Mouse (Mus musculus) embryo, embryonic 10.5 days (tissue): ENCODE measurements at regions not wholly inside any gene's neighbourhood (a gene's known extent, or its start where the extent isn't known, plus 50 kb on each side); places are given as distances from the start of the nearest gene placed in this dataset.
"Not testable (repeated sequence)": the region's sequence is repeated elsewhere in the genome, so short reads cannot be mapped to it uniquely, and the experiment has no call there.

Experiments used
- DNase-seq: peaks from one replicate; pipeline ENCODE4 v3.0.0-alpha.2; 2015; ENCODE audit warnings: low spot score

DNA sequence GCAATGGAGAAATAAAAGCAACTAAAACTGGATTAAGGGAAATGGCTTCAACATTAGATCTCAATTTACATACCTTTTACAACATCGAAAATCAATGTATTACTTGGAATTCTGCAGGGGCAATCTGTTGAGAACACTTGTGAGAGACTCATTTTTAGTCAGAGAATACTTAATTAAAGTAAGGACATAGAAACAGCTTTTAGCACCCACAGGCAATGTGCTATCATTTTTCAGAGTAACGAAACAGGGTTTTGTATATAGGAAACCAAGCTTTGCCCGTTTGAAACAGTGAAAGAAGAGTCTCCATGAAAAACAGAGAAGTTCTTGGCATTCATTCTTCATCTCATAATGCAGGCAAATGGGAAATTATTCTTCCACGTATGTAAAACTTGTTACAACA, 196.4 kb downstream of the Tdrd3 start:
- no peak for DNase-seq

DNA sequence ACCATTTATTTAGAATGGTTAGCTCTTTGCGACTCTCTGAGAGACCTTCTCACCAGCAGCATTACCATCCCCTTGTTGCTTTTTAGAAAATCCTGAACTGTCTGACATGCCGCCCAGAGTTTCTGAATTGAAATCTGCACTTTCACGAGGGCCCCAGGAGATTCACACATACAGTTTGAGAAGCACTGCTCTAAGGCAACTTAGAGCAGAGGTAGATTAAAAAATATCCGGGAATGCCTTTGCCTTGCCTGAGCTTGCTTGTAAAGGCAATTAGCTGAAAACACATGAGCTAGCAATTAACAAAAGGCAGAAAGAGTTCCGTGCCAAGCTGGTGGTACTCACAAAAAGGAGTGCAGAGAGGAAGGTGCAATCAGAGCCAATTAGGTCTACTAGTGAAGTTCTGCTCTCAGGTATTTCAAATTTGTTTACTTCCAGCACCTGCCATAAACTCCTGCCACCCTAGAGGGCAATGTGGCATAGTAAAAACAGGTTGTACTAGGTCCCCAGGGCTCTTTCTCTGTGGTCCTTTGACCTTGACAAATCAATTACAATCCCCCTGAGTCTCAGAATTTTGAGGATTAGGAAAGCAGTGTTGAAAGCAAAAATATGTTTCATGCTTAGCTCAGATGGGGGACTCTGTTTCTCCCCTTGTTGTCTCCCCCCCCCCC, 203.1 kb downstream of the Tdrd3 start:
- DNase-seq: peak; percentile 24

DNA sequence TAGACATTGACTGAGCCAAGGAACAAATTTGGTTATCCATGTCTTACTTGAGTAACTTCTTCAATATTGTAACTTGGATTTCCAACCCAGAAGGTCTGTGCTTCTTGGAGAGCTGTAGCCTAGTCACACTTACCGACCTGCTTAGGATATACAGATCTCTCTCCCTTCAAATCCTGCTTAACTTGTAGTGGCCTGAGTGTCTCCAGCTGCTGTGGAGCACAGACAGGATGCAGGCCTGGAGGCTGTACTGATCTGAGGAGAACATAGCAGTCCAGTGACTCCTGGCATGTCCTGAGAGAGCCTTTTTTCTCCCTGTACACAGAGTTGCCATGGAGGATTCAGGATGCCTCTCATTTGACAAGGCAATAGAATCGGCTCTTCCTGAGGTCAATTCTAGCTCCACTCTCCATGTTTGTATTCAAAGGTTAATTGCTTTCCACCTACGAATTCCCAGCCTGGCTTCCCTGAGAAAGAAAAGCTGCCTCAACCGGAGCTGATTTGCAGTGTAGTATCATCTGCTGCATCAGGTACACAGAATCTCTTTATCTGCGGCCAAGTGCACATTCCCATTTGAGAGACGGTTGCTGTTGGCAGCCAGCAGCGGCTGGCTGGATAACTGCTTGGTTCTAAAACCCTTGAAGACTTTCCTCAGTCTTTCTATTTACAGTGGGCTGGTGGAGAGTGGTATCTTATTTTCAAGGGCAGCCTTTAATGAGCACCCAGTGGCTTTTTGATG, 214.8 kb downstream of the Tdrd3 start:
- no peak for DNase-seq

GRCm38 (mm10) chr14:87634596-87634995, 218.2 kb downstream of the Tdrd3 start:
- no peak for DNase-seq

GRCm38 (mm10) chr14:87637131-87637530, 220.7 kb downstream of the Tdrd3 start:
- no peak for DNase-seq

DNA sequence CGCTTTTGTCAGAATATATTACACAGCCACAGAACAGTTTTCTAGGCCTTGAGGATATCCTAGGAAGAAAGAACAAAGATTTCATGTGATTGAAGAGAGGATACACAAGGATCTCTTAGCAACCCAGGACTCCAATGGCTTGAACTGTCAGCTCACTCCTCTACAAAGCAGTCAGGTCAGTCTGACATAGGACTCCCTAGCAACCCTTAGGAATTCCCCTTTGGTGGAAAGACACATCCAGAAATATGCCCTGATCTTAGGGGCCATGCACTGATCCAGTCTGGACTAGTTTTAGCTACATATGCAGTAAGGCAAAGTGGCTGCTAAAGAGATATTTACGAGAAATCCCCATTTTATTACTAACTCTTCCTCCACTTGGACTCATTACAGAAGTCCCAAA, 251.5 kb downstream of the Tdrd3 start:
- peak; percentile 1 for DNase-seq

DNA sequence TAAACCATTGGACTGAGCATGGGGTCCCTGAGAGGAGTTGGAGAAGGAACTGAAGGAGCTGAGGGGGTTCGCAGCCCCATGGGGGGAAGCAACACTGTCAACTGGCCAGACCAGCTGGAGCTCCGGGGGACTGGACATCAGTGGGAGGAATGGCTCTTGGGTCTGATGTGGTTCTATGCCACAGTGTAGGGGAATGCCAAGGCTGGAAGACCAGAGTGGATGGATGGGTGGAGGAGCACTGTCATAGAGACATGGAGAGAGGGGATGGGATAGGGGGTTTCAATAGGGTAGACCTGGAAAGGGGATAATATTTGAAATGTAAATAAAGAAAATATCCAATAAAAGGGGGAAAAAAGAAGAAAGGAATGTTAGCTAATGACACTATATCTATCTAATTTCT, 253.1 kb downstream of the Tdrd3 start:
- DNase-seq: no peak

DNA sequence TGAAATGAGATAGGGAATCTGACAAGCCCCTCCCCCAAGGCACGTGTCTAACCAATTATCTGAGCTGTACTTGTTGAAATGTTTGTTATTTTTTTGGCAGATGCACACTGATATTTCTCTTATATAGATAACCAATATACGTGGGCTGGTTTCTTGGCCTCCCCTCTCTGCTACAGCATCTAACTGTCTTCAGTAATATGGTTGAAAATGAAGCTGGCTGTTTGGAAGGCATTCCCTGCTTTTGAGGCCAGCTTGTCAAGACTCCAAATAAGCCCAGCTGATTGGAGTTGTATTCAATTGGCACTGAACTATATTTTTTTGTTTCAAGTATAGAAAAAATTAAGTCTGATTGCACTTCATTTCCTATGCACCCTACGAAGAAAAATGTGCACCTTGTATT, 264.3 kb downstream of the Tdrd3 start:
- no peak for DNase-seq

DNA sequence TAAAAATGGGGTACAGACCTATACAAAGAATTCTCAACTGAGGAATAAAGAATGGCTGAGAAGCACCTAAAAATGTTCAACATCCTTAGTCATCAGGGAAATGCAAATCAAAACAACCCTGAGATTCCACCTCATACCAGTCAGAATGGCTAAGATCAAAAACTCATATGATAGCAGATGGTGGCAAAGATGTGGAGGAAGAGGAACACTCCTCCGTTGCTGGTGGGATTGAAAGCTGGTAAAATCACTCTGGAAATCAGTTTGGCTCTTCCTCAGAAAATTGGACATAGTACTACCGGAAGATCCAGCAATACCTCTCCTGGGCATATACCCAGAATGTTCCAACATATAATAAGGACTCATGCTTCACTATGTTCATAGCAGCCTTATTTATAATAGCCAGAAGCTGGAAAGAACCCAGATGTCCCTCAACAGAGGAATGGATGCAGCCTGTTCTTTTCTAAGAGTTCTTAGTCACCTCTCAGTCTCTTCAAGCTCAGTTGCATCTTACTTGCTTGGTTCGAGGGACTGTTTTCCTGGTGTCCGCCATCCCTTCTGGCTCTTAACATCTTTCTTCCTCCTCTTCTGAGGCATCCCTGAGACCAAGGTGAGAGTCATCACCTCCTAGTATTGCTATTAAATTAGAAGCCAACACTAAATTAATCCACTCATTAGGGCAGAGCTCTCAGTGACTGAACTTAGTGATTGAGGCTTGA, 266.8 kb downstream of the Tdrd3 start:
- not testable (repeated sequence) for DNase-seq

GRCm38 (mm10) chr14:87689866-87690265, 273.4 kb downstream of the Tdrd3 start:
- DNase-seq: no peak

DNA sequence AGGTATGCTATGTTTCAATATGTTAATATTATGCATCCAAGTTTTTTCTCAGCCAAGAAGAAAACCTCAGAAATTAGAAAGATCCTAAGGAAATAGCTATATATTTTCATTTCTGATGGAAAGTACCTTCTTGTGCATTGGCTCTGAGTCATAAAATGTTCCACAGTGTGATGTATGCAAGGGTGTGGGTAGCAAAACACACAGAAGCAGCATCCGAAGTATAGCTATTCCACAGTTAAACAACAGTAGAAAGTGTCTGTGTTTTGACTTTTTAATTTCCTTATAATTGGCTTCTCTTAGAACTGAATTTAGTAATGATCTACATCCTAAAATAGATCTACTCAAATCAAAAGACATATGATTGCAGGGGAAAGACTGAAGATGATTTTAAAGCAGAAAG, 320.0 kb downstream of the Tdrd3 start:
- no peak for DNase-seq

- DNase-seq: no peak
Measured at GRCm38 (mm10) chr14:87745524-87745923, 329.1 kb downstream of the Tdrd3 start.

DNA sequence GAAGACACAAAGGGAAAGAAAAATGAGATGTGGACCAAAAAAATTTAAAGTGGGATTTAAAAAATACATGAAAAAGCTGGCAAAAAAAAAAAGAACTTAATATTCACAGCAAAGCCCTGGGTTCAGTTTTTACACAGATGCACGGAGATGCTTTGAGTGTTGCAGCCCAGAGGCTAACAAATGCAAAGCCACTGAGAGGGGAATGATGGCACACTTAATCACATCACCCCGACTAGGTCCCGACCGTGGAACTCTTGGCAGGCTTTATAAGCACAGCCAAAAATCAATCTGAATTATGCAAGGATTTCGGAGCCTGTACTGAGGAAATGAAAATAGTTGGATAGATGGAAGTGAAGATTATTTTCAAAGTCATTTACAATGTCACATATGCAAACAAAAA, 329.6 kb downstream of the Tdrd3 start:
- DNase-seq: no peak

DNA sequence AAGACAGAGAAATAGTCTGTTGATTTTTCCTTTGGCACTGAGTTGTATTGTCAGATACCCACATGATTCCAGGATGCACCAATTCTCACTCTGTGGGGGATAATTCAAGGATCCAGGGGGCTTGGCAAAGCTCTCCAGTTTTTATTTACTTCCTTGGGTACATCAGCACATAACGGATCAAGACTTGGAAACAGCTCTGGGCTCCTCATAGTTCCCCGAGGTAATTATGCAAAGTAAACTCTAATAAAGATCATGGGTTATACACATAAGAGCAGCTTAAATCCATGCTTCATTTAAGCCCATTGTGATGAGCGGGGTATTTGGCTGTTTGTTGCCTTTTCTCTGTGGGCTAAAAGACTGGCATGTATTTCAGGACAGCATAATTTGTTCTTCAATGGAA, 332.6 kb downstream of the Tdrd3 start:
- DNase-seq: no peak

DNA sequence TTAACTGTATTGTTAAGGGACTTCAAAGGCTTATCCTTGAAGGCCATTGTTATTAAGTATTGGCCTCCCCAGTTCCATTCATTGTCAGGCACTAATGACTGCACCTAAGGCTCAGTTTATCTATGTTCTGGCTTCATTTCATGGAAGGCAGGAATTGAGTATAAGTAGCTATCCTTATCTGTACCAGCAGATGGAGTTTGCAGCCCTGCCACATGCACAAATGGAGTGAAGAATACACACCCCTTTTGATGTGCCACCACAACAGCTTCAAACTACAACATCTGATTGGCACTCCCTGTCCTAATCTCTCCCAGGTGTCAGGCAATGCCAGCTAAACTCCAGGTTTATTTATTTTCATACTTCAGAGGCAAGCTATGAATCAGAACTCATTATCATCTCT, 333.3 kb downstream of the Tdrd3 start:
- DNase-seq: no peak

- no peak for DNase-seq
Measured at GRCm38 (mm10) chr14:87750665-87751170, 334.3 kb downstream of the Tdrd3 start.

- DNase-seq: no peak
Measured at GRCm38 (mm10) chr14:87754744-87755143, 338.3 kb downstream of the Tdrd3 start.

- DNase-seq: no peak
Measured at GRCm38 (mm10) chr14:87775332-87775890, 359.0 kb downstream of the Tdrd3 start.

DNA sequence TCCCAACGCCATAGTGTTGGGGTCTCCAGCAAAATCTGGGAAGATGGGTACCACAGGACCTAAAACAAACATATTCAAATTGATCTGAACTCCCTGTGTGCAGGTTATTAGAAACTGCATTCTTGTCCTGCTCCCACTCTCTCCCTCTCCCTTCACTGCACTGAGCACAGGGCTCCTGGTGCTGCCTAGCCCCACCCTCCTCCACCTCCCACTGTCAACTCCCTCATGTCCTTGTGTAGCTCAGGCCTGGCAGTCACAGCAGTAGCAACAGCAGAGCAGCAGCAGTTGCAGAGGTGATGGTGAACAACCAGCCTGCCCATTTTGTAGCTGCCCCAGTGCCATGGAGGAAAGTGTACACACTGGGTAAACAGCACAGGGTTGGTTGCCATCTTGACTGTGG, 383.4 kb downstream of the Tdrd3 start:
- no peak for DNase-seq

GRCm38 (mm10) chr14:87809664-87810063, 393.2 kb downstream of the Tdrd3 start:
- DNase-seq: not testable (repeated sequence)

GRCm38 (mm10) chr14:87844120-87844519, 427.7 kb downstream of the Tdrd3 start:
- DNase-seq: no peak

- DNase-seq: no peak
Measured at GRCm38 (mm10) chr14:87861486-87861885, 445.0 kb downstream of the Tdrd3 start.
